Mouse (Mus musculus) hindbrain, postnatal 0 days (tissue): Measurements from ENCODE around the gene Spryd3. TPM values are rescaled to one million over a fixed set of nuclear protein-coding genes. Genes with fewer than 3 reads are reported as not detected.

ENCODE experiments used
- ATAC-seq: fragments of 200-750 bp; cut with Nextera tagmentation; 2 replicates; pipeline ENCODE4 v1.8.0; 2017; ENCODE audit warnings: mild to moderate bottlenecking, moderate TSS enrichment, moderate library complexity
- DNase-seq: peaks from one replicate; pipeline ENCODE4 v3.0.0-alpha.2; 2015; ENCODE audit warnings: low spot score
- H3K27ac ChIP-seq: fragments of 300-500 bp; sonication (generic); 2 replicates; pipeline ENCODE4 v1.5.1; 2014; ENCODE audit warnings: mild to moderate bottlenecking
- H3K27me3 ChIP-seq: fragments of 300-500 bp; sonication (generic); 2 replicates; pipeline ENCODE4 v1.6.1; 2014; ENCODE audit warnings: low read length, mixed read lengths; ENCODE audit not compliant: insufficient read depth
- H3K36me3 ChIP-seq: fragments of 300-500 bp; sonication (generic); 2 replicates; pipeline ENCODE4 v1.6.1; 2014; ENCODE audit warnings: low read length, mixed read lengths; ENCODE audit not compliant: insufficient read depth
- H3K4me1 ChIP-seq: fragments of 300-500 bp; sonication (generic); 2 replicates; pipeline ENCODE4 v1.6.1; 2014; ENCODE audit warnings: antibody characterized with exemption, low read length, mixed read lengths; ENCODE audit not compliant: insufficient read depth
- H3K4me2 ChIP-seq: fragments of 300-500 bp; sonication (generic); 2 replicates; pipeline ENCODE4 v1.6.1; 2014; ENCODE audit warnings: low read depth, mild to moderate bottlenecking, low read length, moderate library complexity, mixed read lengths
- H3K4me3 ChIP-seq: fragments of 300-500 bp; sonication (generic); 2 replicates; pipeline ENCODE4 v1.5.1; 2014; ENCODE audit warnings: low read length
- H3K9ac ChIP-seq: fragments of 300-500 bp; sonication (generic); replicated peaks from 2 replicates; pipeline ENCODE4 v1.6.1; 2014; ENCODE audit warnings: mild to moderate bottlenecking, low read length, moderate library complexity, mixed read lengths
- H3K9me3 ChIP-seq: fragments of 300-500 bp; sonication (generic); 2 replicates; pipeline ENCODE4 v1.6.1; 2016; ENCODE audit warnings: low read length, mixed read lengths
- CTCF ChIP-seq: IDR thresholded peaks from 2 replicates; pipeline ENCODE4 v1.5.1; 2016; ENCODE audit warnings: antibody characterized with exemption, control low read depth, low read depth
- WGBS: fragments of 180-500 bp; shearing (Covaris S2); extraction: QIAGEN DNeasy Blood & Tissue Kit; methylation state at CpG from one replicate; pipeline ENCODE4 v1.1.7; 2014; 5-methylcytosine and 5-hydroxymethylcytosine counted together
- polyA plus RNA-seq: library from polyadenylated mRNA; unstranded; fragments of >200 nt; fragmentation: Nextera tagmentation; extraction: Ambion mirVana; gene quantifications from 2 replicates; pipeline ENCODE4 v1.2.1, GENCODE M21; 2015
- total RNA-seq: library from RNA; depleted of rRNA; stranded (reverse); fragments of >200 nt; gene quantifications from 2 replicates; pipeline ENCODE4 v1.2.3, GENCODE M21; 2014

Gene Spryd3
- total and polyA plus RNA-seq, 2 experiments from 2014 or later: 110 to 118 TPM

GRCm38 (mm10) chr15:102176571-102177316, 40.7 kb upstream of the Spryd3 start:
- WGBS: 89% methylated on average over 7 of the region's 7 CpGs

GRCm38 (mm10) chr15:102175736-102176319, 39.8 kb upstream of the Spryd3 start:
- H3K4me2 ChIP-seq: no peak overlapping the region
- WGBS: 88% methylated on average over 16 of the region's 16 CpGs
- H3K4me1 ChIP-seq: no peaks in the 10 kb centered on the region
- H3K9ac ChIP-seq: no peak overlapping the region
- no peak for DNase-seq
- H3K4me3 ChIP-seq: no peak overlapping the region
- H3K9me3 ChIP-seq: no peaks in the 10 kb centered on the region
- no peak for TF ChIP-seq CTCF
- H3K27me3 ChIP-seq: no peaks in the 10 kb centered on the region
- no peaks in the 10 kb centered on the region for H3K36me3 ChIP-seq
- no peak overlapping the region for H3K27ac ChIP-seq
- ATAC-seq: no peak

More at GRCm38 (mm10) chr15:102176571-102177316, 40.7 kb upstream of the Spryd3 start:
- Histone ChIP-seq H3K27ac (no peak overlapping the region), H3K4me3 (no peak overlapping the region), H3K9ac (no peak overlapping the region), H3K4me2 (no peak overlapping the region), H3K27me3 (no peaks in the 10 kb centered on the region), H3K36me3 (no peaks in the 10 kb centered on the region), H3K9me3 (no peaks in the 10 kb centered on the region), H3K4me1 (no peaks in the 10 kb centered on the region)
- ATAC-seq (no peak), DNase-seq (no peak)
- TF ChIP-seq CTCF: no peak

GRCm38 (mm10) chr15:102173581-102173980, 37.5 kb upstream of the Spryd3 start:
- H3K9me3 ChIP-seq: no peaks in the 10 kb centered on the region
- H3K4me2 ChIP-seq: no peak overlapping the region
- no peaks in the 10 kb centered on the region for H3K36me3 ChIP-seq
- no peak for TF ChIP-seq CTCF
- DNase-seq (no peak), ATAC-seq (no peak)
- no peak overlapping the region for H3K27ac ChIP-seq
- 90% methylated on average over 3 of the region's 3 CpGs for WGBS
- no peak overlapping the region for H3K9ac ChIP-seq
- H3K27me3 ChIP-seq: no peaks in the 10 kb centered on the region
- no peak overlapping the region for H3K4me3 ChIP-seq
- H3K4me1 ChIP-seq: no peaks in the 10 kb centered on the region

- Histone ChIP-seq H3K9me3 (no peaks in the 10 kb centered on the region), H3K4me3 (no peak overlapping the region), H3K27me3 (no peaks in the 10 kb centered on the region), H3K4me1 (no peaks in the 10 kb centered on the region), H3K9ac (no peak overlapping the region), H3K36me3 (no peaks in the 10 kb centered on the region), H3K27ac (no peak overlapping the region), H3K4me2 (no peak overlapping the region)
- WGBS: 83% methylated on average over 2 of the region's 2 CpGs
- TF ChIP-seq CTCF: no peak
- ATAC-seq (no peak), DNase-seq (no peak)
Observed at GRCm38 (mm10) chr15:102169064-102169463, 33.0 kb upstream of the Spryd3 start.

GRCm38 (mm10) chr15:102167620-102168021, 31.6 kb upstream of the Spryd3 start:
- Histone ChIP-seq H3K4me1 (no peaks in the 10 kb centered on the region), H3K27me3 (no peaks in the 10 kb centered on the region), H3K36me3 (no peaks in the 10 kb centered on the region), H3K9ac (no peak overlapping the region), H3K4me3 (no peak overlapping the region), H3K27ac (no peak overlapping the region), H3K4me2 (no peak overlapping the region), H3K9me3 (no peaks in the 10 kb centered on the region)
- DNase-seq (no peak), ATAC-seq (no peak)
- WGBS: 57% methylated on average over 6 of the region's 6 CpGs
- TF ChIP-seq CTCF: no peak

- Histone ChIP-seq H3K27ac (no peak overlapping the region), H3K27me3 (no peaks in the 10 kb centered on the region)
- WGBS: 49% methylated on average over 6 of the region's 6 CpGs
Observed at GRCm38 (mm10) chr15:102165468-102166100, 29.6 kb upstream of the Spryd3 start.

More at GRCm38 (mm10) chr15:102165468-102166100, 29.6 kb upstream of the Spryd3 start:
- Histone ChIP-seq H3K4me1 (no peaks in the 10 kb centered on the region), H3K36me3 (no peaks in the 10 kb centered on the region), H3K4me2 (no peak overlapping the region), H3K9me3 (no peaks in the 10 kb centered on the region), H3K4me3 (no peak overlapping the region), H3K9ac (no peak overlapping the region)
- DNase-seq (no peak), ATAC-seq (no peak)
- TF ChIP-seq CTCF: no peak
